Mouse (Mus musculus): ENCODE data around the gene Dact3.

- TF ChIP-seq CTCF (IDR thresholded peaks at IDR 0.05; ENCODE audit: borderline replicate concordance, insufficient read depth, low read length) (no peak), POLR2A (IDR thresholded peaks at IDR 0.05; ENCODE audit: low read depth, low read length) (no peak)
These were observed 5.5 kb downstream of the Dact3 start for GRCm38 (mm10) chr7:16880615-16881014.
